Mouse (Mus musculus) forebrain, embryonic 13.5 days (tissue): Measurements from ENCODE around the gene Kctd19. TPM values are rescaled to one million over a fixed set of nuclear protein-coding genes. Genes with fewer than 3 reads are reported as not detected.

Experiments
- ATAC-seq: fragments of 200-750 bp; cut with Nextera tagmentation; 2 replicates; pipeline ENCODE4 v1.8.0; 2017
- H3K27ac ChIP-seq: fragments of 300-500 bp; sonication (generic); 2 replicates; pipeline ENCODE4 v1.5.1; 2015; ENCODE audit warnings: inconsistent platforms, mild to moderate bottlenecking, moderate library complexity
- H3K27me3 ChIP-seq: fragments of 300-500 bp; sonication (generic); 2 replicates; pipeline ENCODE4 v1.6.1; 2015; ENCODE audit warnings: mild to moderate bottlenecking, inconsistent platforms
- H3K36me3 ChIP-seq: fragments of 300-500 bp; sonication (generic); 2 replicates; pipeline ENCODE4 v1.6.1; 2015; ENCODE audit warnings: mild to moderate bottlenecking, inconsistent platforms; ENCODE audit not compliant: poor library complexity, severe bottlenecking
- H3K4me1 ChIP-seq: fragments of 300-500 bp; sonication (generic); 2 replicates; pipeline ENCODE4 v1.6.1; 2015; ENCODE audit warnings: inconsistent platforms
- H3K4me2 ChIP-seq: fragments of 300-500 bp; sonication (generic); 2 replicates; pipeline ENCODE4 v1.6.1; 2015; ENCODE audit warnings: inconsistent platforms, mild to moderate bottlenecking, moderate library complexity
- H3K4me3 ChIP-seq: fragments of 300-500 bp; sonication (generic); 2 replicates; pipeline ENCODE4 v1.5.1; 2015; ENCODE audit warnings: mild to moderate bottlenecking, inconsistent platforms
- H3K9ac ChIP-seq: fragments of 300-500 bp; sonication (generic); 2 replicates; pipeline ENCODE4 v1.6.1; 2015; ENCODE audit warnings: mild to moderate bottlenecking, inconsistent platforms
- H3K9me3 ChIP-seq: fragments of 300-500 bp; sonication (generic); replicated peaks from 2 replicates; pipeline ENCODE4 v1.6.1; 2016; ENCODE audit warnings: inconsistent platforms
- whole genome bisulfite sequencing: fragments of 180-500 bp; shearing (Covaris S2); methylation state at CpG from one replicate; pipeline ENCODE4 v1.1.7; 2015; 5-methylcytosine and 5-hydroxymethylcytosine counted together
- polyA plus RNA-seq: library from polyadenylated mRNA; unstranded; fragments of >200 nt; fragmentation: Nextera tagmentation; extraction: Ambion mirVana; gene quantifications from 2 replicates; pipeline ENCODE4 v1.2.1, GENCODE M21; 2015

Kctd19 gene
- polyA plus RNA-seq, 1 experiment from 2014 or later, result not detected

GRCm38 (mm10) chr8:105418992-105419391, 5.7 kb upstream of the Kctd19 start:
- Histone ChIP-seq H3K27ac (no peak overlapping the region), H3K9ac (no peak overlapping the region), H3K27me3 (peaks cover 12% of the 10 kb centered on the region), H3K9me3 (no peaks in the 10 kb centered on the region), H3K36me3 (no peaks in the 10 kb centered on the region), H3K4me2 (no peak overlapping the region), H3K4me3 (no peak overlapping the region), H3K4me1 (no peaks in the 10 kb centered on the region)
- WGBS, result 82% methylated on average over 2 of the region's 2 CpGs
- no peak for ATAC-seq

GRCm38 (mm10) chr8:105409947-105410346, 3.4 kb downstream of the Kctd19 start:
- Histone ChIP-seq H3K9me3 (no peaks in the 10 kb centered on the region), H3K36me3 (no peaks in the 10 kb centered on the region), H3K4me1 (peaks cover 9% of the 10 kb centered on the region), H3K4me3 (no peak overlapping the region), H3K4me2 (no peak overlapping the region), H3K27me3 (peaks cover 21% of the 10 kb centered on the region), H3K27ac (no peak overlapping the region), H3K9ac (no peak overlapping the region)
- ATAC-seq, result no peak
- 94% methylated on average over 6 of the region's 6 CpGs for WGBS

DNA sequence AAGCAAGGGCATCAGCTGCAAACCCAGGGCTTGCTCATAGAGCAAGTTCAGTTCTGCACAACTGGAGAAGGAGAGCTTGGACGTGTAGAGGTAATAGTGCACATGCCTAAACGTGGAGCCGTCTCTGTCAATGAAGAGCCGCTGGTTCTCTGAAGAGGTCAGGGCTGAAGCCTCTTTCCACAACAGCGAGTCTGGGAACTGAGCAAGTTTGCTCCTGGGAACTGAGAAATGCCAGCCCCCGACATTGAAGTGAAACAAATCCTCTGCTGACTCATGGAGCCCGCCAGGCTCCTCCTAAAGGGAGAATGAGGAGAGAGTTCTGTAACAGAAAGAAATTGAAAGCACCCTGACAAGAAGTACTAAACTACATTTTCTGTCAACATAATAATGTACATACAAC, 5.0 kb downstream of the Kctd19 start:
- Histone ChIP-seq H3K36me3 (no peaks in the 10 kb centered on the region), H3K27ac (no peak overlapping the region), H3K4me1 (peaks cover 3% of the 10 kb centered on the region), H3K9me3 (no peaks in the 10 kb centered on the region), H3K9ac (no peak overlapping the region), H3K4me2 (no peak overlapping the region), H3K4me3 (no peak overlapping the region), H3K27me3 (peaks cover 6% of the 10 kb centered on the region)
- 63% methylated on average over 7 of the region's 7 CpGs for WGBS
- no peak for ATAC-seq

- no peaks in the 10 kb centered on the region for H3K27me3 ChIP-seq
- WGBS, result 82% methylated on average over 10 of the region's 10 CpGs
- 0 out of 2 replicates have a peak, but pooled peaks have one; percentile 27 for ATAC-seq
- no peak overlapping the region for H3K4me2 ChIP-seq
- no peak overlapping the region for H3K27ac ChIP-seq
- H3K9me3 ChIP-seq, result no peaks in the 10 kb centered on the region
- H3K9ac ChIP-seq, result no peak overlapping the region
- H3K36me3 ChIP-seq, result no peaks in the 10 kb centered on the region
- no peaks in the 10 kb centered on the region for H3K4me1 ChIP-seq
- H3K4me3 ChIP-seq, result no peak overlapping the region
These were observed 6.9 kb downstream of the Kctd19 start for GRCm38 (mm10) chr8:105406416-105406815.

DNA sequence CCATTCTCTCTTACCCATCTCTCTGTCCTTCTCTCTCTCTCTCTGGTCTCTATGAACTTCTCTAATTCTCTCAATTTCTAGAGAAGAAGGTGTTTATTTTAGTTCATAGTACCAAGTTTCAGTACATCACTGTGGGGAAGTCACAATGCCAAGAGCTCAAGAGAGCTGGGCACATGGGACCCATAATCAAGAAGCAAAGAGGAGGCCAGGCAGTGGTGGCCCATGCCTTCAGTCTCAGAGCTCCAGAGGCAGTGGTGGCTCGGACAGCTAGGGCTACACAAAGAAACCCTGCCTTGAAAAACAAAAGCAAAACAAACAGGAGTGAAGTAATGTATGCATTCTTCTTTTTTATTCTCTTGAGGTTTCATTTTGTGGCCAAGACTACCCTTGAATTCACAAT, 8.8 kb downstream of the Kctd19 start:
- Histone ChIP-seq H3K4me3 (no peak overlapping the region), H3K9ac (no peak overlapping the region), H3K9me3 (no peaks in the 10 kb centered on the region), H3K4me1 (no peaks in the 10 kb centered on the region), H3K4me2 (no peak overlapping the region), H3K27me3 (no peaks in the 10 kb centered on the region), H3K36me3 (no peaks in the 10 kb centered on the region), H3K27ac (no peak overlapping the region)
- WGBS, result 46% methylated on average over 1 of the region's 1 CpGs
- no peak for ATAC-seq

GRCm38 (mm10) chr8:105403467-105403866, 9.8 kb downstream of the Kctd19 start:
- Histone ChIP-seq H3K4me2 (no peak overlapping the region), H3K27me3 (no peaks in the 10 kb centered on the region), H3K27ac (no peak overlapping the region), H3K4me1 (no peaks in the 10 kb centered on the region), H3K9ac (no peak overlapping the region), H3K36me3 (no peaks in the 10 kb centered on the region), H3K4me3 (no peak overlapping the region), H3K9me3 (no peaks in the 10 kb centered on the region)
- ATAC-seq, result no peak
- WGBS, result 90% methylated on average over 8 of the region's 8 CpGs

- Histone ChIP-seq H3K27ac (no peak overlapping the region), H3K4me1 (no peaks in the 10 kb centered on the region), H3K4me3 (no peak overlapping the region), H3K9me3 (no peaks in the 10 kb centered on the region), H3K27me3 (0 out of 2 replicates have a peak, but pooled peaks cover 3% of the 10 kb centered on the region), H3K9ac (no peak overlapping the region), H3K4me2 (no peak overlapping the region), H3K36me3 (no peaks in the 10 kb centered on the region)
- 91% methylated on average over 5 of the region's 5 CpGs for WGBS
- no peak for ATAC-seq
These were observed 13.3 kb downstream of the Kctd19 start for GRCm38 (mm10) chr8:105400016-105400415.

- no peak overlapping the region for H3K27ac ChIP-seq
- no peak overlapping the region for H3K4me3 ChIP-seq
- H3K9ac ChIP-seq, result no peak overlapping the region
- H3K27me3 ChIP-seq, result 0 out of 2 replicates have a peak, but pooled peaks cover 3% of the 10 kb centered on the region
- WGBS, result 37% methylated on average over 3 of the region's 3 CpGs
- H3K4me1 ChIP-seq, result no peaks in the 10 kb centered on the region
- no peak for ATAC-seq
- no peaks in the 10 kb centered on the region for H3K36me3 ChIP-seq
- no peaks in the 10 kb centered on the region for H3K9me3 ChIP-seq
- no peak overlapping the region for H3K4me2 ChIP-seq
These were observed 15.6 kb downstream of the Kctd19 start for GRCm38 (mm10) chr8:105397747-105398146.

DNA sequence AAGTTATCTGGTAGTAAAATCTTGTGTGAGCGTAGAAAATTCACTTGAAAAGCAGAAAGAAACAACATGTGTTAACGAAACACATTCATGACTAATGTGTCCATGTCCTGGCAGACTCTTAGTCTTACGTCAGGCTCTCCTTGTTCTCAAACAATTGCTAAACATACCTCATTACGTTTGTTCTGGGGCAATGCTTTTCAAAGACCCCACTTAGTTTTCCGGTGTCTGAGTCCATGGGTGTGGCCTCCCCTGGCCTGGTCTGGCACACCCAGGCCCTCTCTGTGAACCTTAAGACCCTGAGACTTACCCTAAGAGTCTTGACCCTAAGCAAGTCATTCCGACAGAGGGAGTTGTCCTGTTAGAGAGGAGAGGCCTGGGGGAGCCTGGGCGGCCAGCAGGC, 19.4 kb downstream of the Kctd19 start:
- Histone ChIP-seq H3K9me3 (no peaks in the 10 kb centered on the region), H3K36me3 (no peaks in the 10 kb centered on the region)
- WGBS, result 49% methylated on average over 7 of the region's 7 CpGs

DNA sequence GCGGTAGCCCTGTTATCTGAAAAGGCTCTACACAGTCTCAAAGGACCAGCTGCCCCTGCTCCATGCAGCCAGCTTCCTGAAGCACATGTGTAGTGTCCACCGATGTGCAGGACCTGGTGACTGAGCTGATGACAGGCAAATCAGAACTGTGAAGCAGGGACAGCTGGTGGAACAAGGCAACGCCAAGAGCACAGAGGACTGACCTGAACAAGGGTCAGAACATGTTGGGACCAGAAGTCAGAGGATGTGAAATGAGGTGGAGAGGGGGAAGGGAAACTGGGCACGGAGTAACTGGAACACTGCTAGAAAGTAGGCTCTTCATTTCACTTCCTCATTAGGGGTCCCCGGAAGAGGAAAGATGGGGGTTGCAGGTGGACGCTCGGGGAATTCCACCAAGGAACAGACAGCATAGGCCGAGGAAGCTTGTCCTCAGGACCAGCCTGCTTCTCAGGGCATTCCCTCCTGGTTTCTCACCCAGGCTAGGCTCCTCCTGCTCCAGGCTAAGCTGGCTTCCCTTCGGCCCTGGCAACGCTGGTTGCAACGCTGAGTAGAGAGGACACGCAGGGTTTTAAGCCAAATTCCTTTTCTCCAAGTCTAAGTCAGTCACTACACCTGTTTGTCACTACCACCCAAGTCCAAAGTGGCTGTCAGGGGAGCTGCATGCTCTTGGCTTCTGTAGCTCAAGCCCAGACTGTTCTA, 20.1 kb downstream of the Kctd19 start:
- 0 out of 2 replicates have a peak, but pooled peaks cover 5% of the 10 kb centered on the region for H3K27me3 ChIP-seq
- WGBS, result 91% methylated on average over 12 of the region's 12 CpGs
- no peaks in the 10 kb centered on the region for H3K9me3 ChIP-seq
- H3K4me2 ChIP-seq, result no peak overlapping the region
- ATAC-seq, result no peak
- H3K9ac ChIP-seq, result no peak overlapping the region
- H3K36me3 ChIP-seq, result no peaks in the 10 kb centered on the region
- H3K27ac ChIP-seq, result no peak overlapping the region
- no peak overlapping the region for H3K4me3 ChIP-seq
- no peaks in the 10 kb centered on the region for H3K4me1 ChIP-seq

More for the DNA sequence above, 19.4 kb downstream of the Kctd19 start:
- H3K4me3 ChIP-seq, result no peak overlapping the region
- no peak overlapping the region for H3K9ac ChIP-seq
- no peak overlapping the region for H3K4me2 ChIP-seq
- H3K4me1 ChIP-seq, result no peaks in the 10 kb centered on the region
- 0 out of 2 replicates have a peak, but pooled peaks cover 5% of the 10 kb centered on the region for H3K27me3 ChIP-seq
- ATAC-seq, result no peak
- H3K27ac ChIP-seq, result no peak overlapping the region

GRCm38 (mm10) chr8:105389096-105389495, 24.2 kb downstream of the Kctd19 start:
- Histone ChIP-seq H3K4me2 (no peak overlapping the region), H3K9me3 (no peaks in the 10 kb centered on the region), H3K9ac (no peak overlapping the region), H3K27ac (no peak overlapping the region), H3K27me3 (0 out of 2 replicates have a peak, but pooled peaks cover 2% of the 10 kb centered on the region), H3K4me3 (no peak overlapping the region), H3K36me3 (no peaks in the 10 kb centered on the region), H3K4me1 (no peaks in the 10 kb centered on the region)
- ATAC-seq, result no peak
- WGBS, result 89% methylated on average over 6 of the region's 6 CpGs

GRCm38 (mm10) chr8:105387151-105387550, 26.2 kb downstream of the Kctd19 start:
- Histone ChIP-seq H3K4me2 (no peak overlapping the region), H3K27ac (no peak overlapping the region), H3K36me3 (no peaks in the 10 kb centered on the region), H3K4me1 (no peaks in the 10 kb centered on the region), H3K4me3 (no peak overlapping the region), H3K9me3 (no peaks in the 10 kb centered on the region), H3K9ac (no peak overlapping the region), H3K27me3 (0 out of 2 replicates have a peak, but pooled peaks cover 2% of the 10 kb centered on the region)
- ATAC-seq, result no peak
- 80% methylated on average over 1 of the region's 1 CpGs for WGBS

DNA sequence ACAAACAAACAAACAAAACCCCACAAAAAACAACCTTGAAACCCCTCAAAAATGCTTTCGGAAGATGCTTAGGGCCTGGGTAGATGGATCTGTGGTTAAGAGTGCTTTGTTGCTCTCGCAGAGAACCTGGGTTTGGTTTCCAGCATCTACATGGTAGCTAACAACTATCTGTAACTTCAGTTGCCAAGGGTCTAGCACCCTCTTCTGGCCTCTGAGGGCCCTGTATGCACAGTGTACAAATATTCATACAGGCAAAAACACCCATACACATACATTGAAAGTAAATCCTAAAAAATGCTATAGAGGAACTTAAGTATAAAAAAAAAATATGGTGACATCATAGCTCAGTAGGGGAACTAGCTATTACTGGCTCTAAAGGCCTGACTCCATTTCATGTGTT, 29.2 kb downstream of the Kctd19 start:
- ATAC-seq, result no peak
- Histone ChIP-seq H3K4me2 (no peak overlapping the region), H3K4me3 (no peak overlapping the region), H3K9ac (no peak overlapping the region), H3K27me3 (no peaks in the 10 kb centered on the region), H3K36me3 (no peaks in the 10 kb centered on the region), H3K27ac (no peak overlapping the region), H3K4me1 (peaks cover 2% of the 10 kb centered on the region; the same call in 1 of the 2 replicates), H3K9me3 (no peaks in the 10 kb centered on the region)
- 97% methylated on average over 2 of the region's 2 CpGs for WGBS
